Mouse (Mus musculus): Measurements from ENCODE around the gene Olfr1016. TPM values are rescaled to one million over a fixed set of nuclear protein-coding genes. Genes with fewer than 3 reads are reported as not detected.

The Olfr1016 gene
- not detected for total RNA-seq (2021)

DNA sequence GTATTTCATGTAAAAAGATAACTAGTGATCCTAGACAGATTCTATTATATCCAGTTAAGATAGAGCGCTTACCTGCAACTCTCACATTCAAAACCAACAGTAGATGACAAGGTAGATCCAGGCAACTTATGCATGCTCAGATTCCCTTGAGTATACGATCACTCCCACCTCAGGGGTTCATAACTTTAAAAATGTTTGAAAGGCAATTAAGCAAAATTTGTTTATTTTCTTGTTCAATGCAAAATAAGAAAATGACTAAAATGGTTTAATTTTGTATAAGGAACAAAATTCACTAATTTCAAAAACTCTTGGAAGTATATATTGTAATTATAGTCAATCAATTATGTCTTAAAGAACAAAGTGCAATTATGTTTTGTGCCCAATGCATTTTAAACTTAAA lies at the start of gene Olfr1016:
Gene Olfr1016 (minus strand): TSS at position 101 of the 400 bp plus-strand sequence.
- no peak for DNase-seq (ENCODE audit: low spot score in 2 of 2)
- intact Hi-C loops (cut with DNase I), result no loop called here

DNA sequence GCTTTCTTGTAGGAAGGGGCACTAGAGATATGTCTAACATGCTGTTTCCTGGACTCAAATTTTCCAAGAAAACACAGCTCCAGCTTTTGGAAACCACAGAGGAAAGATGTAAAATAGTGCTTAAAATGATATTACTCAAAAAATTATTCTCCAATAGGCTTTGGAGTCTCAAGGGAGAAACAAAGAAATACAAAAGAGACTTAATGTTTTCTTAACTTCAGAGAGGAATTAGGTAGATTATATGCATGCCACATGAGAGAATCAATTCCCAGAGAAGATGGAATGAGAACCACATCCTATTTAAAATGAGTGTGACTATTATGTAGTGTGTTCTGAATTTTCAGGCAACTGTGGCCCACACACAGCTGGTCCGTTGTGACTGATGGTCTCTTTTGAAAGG lies 44.4 kb upstream of the Olfr1016 start, which contains the start of gene Olfr1020:
Gene Olfr1020 (plus strand): TSS at position 301 of the 400 bp plus-strand sequence.
- DNase-seq (ENCODE audit: low spot score in 2 of 2), result no peak
- intact Hi-C loops (cut with DNase I), result no loop called here

DNA sequence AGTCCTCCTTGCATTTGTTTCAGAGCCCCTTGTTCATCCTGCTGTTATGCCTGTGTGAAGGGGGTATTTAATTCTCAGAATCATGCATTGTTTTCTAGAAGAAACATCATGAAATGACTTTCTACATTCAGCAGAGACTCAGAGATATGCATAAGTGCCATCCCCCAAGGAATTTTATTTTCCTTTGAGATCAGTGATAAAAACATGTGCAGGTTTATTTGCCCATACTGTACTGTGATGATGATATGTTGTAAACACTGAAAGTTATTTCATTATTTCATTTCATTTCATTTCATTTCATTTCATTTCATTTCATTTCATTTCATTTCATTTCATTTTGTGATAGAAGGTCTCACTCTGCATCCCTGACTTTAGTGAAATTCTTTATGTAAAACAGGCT lies 43.0 kb upstream of the Olfr1016 start, which contains the start of gene Olfr1019:
Gene Olfr1019 (minus strand): TSS at position 101 of the 400 bp plus-strand sequence.
- no peak for DNase-seq (ENCODE audit: low spot score in 2 of 2)

DNA sequence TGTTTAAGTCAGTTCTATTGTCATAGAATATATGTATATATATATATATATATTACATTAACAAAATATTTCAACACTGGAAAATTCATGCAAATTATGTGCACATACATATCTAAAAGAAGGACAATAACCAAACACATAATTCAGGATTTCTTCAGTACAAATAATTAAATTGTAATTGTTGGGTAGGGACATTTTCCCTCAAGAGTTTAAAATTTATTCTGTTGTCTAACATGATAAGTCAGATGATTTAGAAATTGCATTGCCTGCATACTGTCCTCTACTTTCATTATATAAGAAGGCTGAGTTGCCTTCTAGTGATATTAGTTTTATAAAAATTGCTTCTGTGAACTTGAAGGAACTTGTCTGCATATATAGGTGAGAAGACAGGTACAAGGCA lies 15.8 kb upstream of the Olfr1016 start, which contains the start of gene Olfr1018:
Gene Olfr1018 (plus strand): TSS at position 301 of the 400 bp plus-strand sequence.
- intact Hi-C loops (cut with DNase I), result no loop called here
- no peak for DNase-seq (ENCODE audit: low spot score in 2 of 2)

More for the DNA sequence above, 43.0 kb upstream of the Olfr1016 start, which contains the start of gene Olfr1019:
- intact Hi-C loops (cut with DNase I), result no loop called here

DNA sequence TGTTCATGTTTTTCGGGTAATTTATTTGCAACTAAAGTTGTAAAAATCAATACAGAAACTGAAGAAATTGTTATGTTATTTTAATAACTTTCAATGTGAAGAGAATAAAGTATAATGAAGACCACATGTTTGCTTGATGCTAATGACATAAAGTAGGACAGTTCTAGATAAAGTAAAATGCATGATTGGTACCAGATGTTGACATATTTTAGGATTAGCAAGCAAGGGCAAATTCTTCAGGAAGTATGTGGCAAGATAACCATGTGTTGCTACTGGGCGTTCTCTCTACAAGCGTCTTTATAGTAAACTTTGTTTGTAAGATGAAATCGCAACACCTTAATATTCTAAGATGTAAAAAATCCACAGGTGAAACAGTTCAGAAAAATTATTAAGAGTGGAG lies 2.2 kb upstream of the Olfr1016 start:
- no peak for DNase-seq (ENCODE audit: low spot score in 2 of 2)
- intact Hi-C loops (cut with DNase I), result no loop called here

DNA sequence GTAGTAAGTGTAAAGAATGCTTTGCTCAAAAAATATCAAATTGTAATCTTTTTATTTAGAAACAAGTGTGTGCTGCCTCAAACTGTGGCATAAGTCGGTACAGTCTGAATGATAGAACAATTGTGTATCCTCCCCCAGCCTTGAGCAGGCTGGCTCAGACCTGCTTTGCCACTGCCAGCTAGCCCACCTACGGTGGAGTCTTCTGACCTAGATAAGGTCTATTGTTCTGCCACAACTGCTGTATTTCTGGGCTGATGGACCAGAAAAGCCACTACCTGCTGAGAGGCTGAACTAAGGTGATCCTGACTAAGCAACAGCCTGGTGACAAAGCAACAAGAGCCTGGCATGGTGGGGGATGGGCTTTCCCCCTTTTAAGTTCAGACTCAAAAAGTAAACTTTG lies 10.0 kb downstream of the Olfr1016 start:
- no peak for DNase-seq (ENCODE audit: low spot score in 2 of 2)

DNA sequence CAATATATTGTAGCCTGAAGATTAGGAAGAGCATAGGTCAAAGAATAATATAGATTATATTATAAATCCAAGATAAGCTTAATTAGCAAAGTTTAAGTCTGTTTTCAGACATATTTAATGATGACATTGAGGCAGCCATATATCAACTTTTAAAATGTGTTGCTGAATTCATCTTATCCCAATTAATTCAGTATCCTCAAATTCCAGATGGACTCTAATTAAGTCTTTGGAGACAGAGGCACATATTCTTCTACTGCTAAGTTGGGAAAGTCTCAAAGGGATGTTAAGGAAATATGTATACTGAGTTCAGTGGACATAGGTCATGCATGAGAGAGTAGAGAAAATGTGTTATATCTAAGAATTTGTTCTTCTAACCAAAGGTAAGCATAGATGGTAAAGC lies 20.6 kb downstream of the Olfr1016 start, which contains the start of gene Olfr1015:
Gene Olfr1015 (plus strand): TSS at position 301 of the 400 bp plus-strand sequence.
- DNase-seq (ENCODE audit: low spot score in 2 of 2), result no peak
- intact Hi-C loops (cut with DNase I), result no loop called here

More for the DNA sequence above, 10.0 kb downstream of the Olfr1016 start:
- intact Hi-C loops (cut with DNase I), result no loop called here

DNA sequence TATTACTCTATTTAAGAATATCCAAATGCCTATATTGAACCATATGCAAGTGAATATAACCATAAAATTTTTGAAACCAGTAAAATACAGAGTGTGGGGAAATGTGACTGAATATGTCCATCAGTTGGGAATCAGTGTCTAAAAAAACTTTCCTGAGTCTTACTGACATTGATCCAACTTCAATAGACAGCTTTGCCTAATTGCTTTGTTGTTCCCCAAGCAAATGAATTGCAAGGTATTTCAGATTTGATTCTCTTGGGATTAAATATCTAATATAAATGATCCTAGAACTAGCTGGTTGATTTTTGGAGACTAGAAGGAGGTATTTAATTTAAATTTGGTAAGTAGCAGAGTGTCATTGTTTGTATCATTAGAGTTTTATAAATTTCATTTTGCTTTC lies 29.9 kb downstream of the Olfr1016 start, which contains the start of gene Olfr1014:
Gene Olfr1014 (plus strand): TSS at position 301 of the 400 bp plus-strand sequence.
- intact Hi-C loops (cut with DNase I), result no loop called here

DNA sequence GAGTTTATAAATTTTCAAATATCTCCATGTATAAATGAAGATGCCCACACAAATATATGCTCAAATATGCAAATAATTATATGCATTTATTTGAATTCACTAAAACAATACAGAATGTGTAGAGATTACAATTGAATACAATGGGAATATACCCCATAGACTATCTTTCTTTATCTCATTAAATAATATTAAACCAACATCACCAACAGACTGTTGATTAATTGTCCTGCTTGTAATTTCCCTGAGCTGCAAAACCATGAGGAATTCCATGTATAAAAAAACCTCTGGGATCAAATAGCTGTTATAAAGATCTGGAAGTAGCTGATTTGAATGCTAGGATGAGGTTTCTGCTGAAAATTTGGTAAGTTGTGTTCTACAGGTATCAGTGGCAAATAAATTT lies 35.5 kb downstream of the Olfr1016 start, which contains the start of gene Olfr1013:
Gene Olfr1013 (plus strand): TSS at position 301 of the 400 bp plus-strand sequence.
- intact Hi-C loops (cut with DNase I), result no loop called here
- DNase-seq (ENCODE audit: low spot score in 2 of 2), result no peak

More for the DNA sequence above, 29.9 kb downstream of the Olfr1016 start, which contains the start of gene Olfr1014:
- DNase-seq (ENCODE audit: low spot score in 2 of 2), result no peak

DNA sequence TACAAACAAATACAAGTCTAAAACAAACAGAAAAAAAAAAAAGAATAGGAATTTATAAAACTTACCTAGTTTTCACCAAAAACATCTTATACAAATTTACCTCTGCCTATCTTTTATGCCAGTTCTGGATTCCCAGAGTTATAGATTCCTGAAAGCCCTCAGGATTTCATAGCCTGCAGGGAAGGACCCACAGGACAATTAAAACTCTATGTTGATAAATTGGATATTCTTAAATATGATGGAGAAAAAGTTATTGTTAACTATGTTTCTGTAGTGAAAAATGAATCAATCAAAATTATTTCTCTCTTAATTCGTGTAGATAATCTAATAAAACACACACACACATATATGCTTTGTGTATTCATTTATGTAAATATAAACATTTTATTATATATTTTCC lies 39.7 kb downstream of the Olfr1016 start, which contains the start of gene Olfr1012:
Gene Olfr1012 (minus strand): TSS at position 101 of the 400 bp plus-strand sequence.
- no peak for DNase-seq (ENCODE audit: low spot score in 2 of 2)
- intact Hi-C loops (cut with DNase I), result no loop called here

DNA sequence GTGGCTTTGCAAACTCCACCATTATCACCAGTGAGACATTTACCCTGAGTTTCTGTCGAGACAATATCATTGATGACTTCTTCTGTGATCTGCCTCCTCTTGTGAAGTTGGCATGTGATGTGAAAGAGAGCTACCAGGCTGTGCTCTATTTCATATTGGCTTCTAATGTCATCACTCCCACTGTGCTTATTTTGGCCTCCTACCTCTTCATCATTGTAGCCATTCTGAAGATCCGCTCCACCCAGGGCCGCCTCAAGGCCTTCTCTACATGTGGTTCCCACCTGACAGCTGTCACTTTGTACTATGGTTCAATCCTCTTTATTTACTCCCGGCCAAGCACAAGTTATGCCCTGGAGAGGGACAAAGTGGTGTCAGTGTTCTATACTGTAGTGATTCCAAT lies 48.5 kb downstream of the Olfr1016 start:
- DNase-seq (ENCODE audit: low spot score in 2 of 2), result no peak
- intact Hi-C loops (cut with DNase I), result no loop called here

Other genes starting within 250 kb of the Olfr1016 start
- not detected for gene Olfr996, start 223.3 kb downstream of the Olfr1016 start, total RNA-seq (2021)
- not detected for gene Olfr998, start 213.6 kb downstream of the Olfr1016 start, total RNA-seq (2021)
- gene Olfr1000, start 190.6 kb downstream of the Olfr1016 start, total RNA-seq (2021), result not detected
- not detected for gene Olfr1002, start 151.8 kb downstream of the Olfr1016 start, total RNA-seq (2021)
- gene Olfr154, start 138.1 kb downstream of the Olfr1016 start, total RNA-seq (2021), result not detected
- not detected for gene Olfr1006, start 123.8 kb downstream of the Olfr1016 start, total RNA-seq (2021)
- not detected for gene Olfr1008, start 113.1 kb downstream of the Olfr1016 start, total RNA-seq (2021)
- gene Olfr1009, start 87.1 kb downstream of the Olfr1016 start, total RNA-seq (2021), result not detected
- gene Olfr1012, start 39.8 kb downstream of the Olfr1016 start, total RNA-seq (2021), result not detected
- gene Olfr1013, start 35.4 kb downstream of the Olfr1016 start, total RNA-seq (2021), result not detected
- gene Olfr1014, start 29.8 kb downstream of the Olfr1016 start, total RNA-seq (2021), result not detected
- not detected for gene Olfr1015, start 20.5 kb downstream of the Olfr1016 start, total RNA-seq (2021)
- gene Olfr1018, start 15.9 kb upstream of the Olfr1016 start, total RNA-seq (2021), result not detected
- not detected for gene Olfr1019, start 42.9 kb upstream of the Olfr1016 start, total RNA-seq (2021)
- not detected for gene Olfr1020, start 44.5 kb upstream of the Olfr1016 start, total RNA-seq (2021)
- gene Olfr1022, start 66.0 kb upstream of the Olfr1016 start, total RNA-seq (2021), result not detected
- gene Olfr1023, start 83.1 kb upstream of the Olfr1016 start, total RNA-seq (2021), result not detected
- not detected for gene Olfr1024, start 102.5 kb upstream of the Olfr1016 start, total RNA-seq (2021)
- gene Olfr1025-ps1, start 112.6 kb upstream of the Olfr1016 start, total RNA-seq (2021), result not detected
- gene Olfr1026, start 119.0 kb upstream of the Olfr1016 start, total RNA-seq (2021), result not detected
- gene Olfr1028, start 147.9 kb upstream of the Olfr1016 start, total RNA-seq (2021), result not detected
- not detected for gene Olfr1029, start 171.4 kb upstream of the Olfr1016 start, total RNA-seq (2021)
- gene Olfr1030, start 176.7 kb upstream of the Olfr1016 start, total RNA-seq (2021), result not detected
- gene Olfr1031, start 187.8 kb upstream of the Olfr1016 start, total RNA-seq (2021), result not detected
- gene Olfr1032, start 203.0 kb upstream of the Olfr1016 start, total RNA-seq (2021), result not detected
- gene Olfr1033, start 218.1 kb upstream of the Olfr1016 start, total RNA-seq (2021), result not detected
- not detected for gene Olfr1034, start 243.3 kb upstream of the Olfr1016 start, total RNA-seq (2021)

Measured in left cerebral cortex, postnatal 36 days (tissue).